Mouse (Mus musculus) mature B cell (primary cell): ENCODE results near the gene Msgn1.

Experiments used
- in situ Hi-C: fragments of 300-500 bp; cut with MboI; formaldehyde crosslinking; loops from 2 replicates; pipeline ENCODE4 v1.14.3; 2019

Msgn1 gene

GRCm38 (mm10) chr12:11208872-11209271 lies at the start of gene Msgn1:
Gene Msgn1, minus strand, starts transcription at chr12:11208972.
- in situ Hi-C loops, result no loop called here

DNA sequence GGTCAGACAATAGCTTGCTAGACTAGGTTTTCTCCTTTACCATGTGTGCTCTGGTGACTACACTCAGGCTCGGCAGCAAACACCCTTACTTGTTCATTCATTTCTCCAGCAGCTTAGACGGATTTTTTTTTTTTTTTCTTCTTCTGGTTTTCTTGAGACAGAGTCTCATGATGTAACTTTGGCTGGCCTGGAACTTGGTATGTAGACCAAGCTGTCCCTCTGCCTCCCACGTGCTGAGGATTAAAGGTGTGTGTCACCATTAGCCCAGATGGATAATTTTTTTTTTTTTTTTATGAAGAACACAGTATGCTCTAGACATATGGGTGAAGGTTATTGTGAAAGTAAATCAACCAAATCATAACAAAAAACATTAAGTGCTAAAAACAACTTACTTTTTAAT lies 41.5 kb upstream of the Msgn1 start:
- in situ Hi-C loops, result no loop called here

GRCm38 (mm10) chr12:11247460-11247859 lies 38.7 kb upstream of the Msgn1 start:
- in situ Hi-C loops, result no loop called here

GRCm38 (mm10) chr12:11235996-11236395 lies 27.2 kb upstream of the Msgn1 start:
- in situ Hi-C loops, result no loop called here

DNA sequence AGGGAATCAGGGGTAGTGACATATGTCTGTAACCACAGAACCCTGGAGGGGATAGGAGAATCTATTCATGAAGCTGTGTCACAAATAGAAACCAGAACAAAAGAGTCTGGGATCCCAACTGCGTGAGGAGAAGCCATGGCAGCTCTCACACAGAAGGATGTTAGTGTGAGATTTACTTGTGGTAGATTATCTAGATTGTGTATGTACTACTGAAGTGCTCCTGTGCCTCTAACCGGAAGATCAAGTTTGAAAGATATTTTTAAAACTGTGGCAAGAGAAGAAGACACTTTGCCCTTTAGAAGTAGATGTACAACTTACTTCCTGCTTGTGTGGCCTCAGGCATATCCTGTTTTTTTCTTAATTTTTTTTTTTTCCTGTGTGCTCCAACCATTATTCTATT lies 21.5 kb upstream of the Msgn1 start:
- in situ Hi-C loops, result no loop called here

DNA sequence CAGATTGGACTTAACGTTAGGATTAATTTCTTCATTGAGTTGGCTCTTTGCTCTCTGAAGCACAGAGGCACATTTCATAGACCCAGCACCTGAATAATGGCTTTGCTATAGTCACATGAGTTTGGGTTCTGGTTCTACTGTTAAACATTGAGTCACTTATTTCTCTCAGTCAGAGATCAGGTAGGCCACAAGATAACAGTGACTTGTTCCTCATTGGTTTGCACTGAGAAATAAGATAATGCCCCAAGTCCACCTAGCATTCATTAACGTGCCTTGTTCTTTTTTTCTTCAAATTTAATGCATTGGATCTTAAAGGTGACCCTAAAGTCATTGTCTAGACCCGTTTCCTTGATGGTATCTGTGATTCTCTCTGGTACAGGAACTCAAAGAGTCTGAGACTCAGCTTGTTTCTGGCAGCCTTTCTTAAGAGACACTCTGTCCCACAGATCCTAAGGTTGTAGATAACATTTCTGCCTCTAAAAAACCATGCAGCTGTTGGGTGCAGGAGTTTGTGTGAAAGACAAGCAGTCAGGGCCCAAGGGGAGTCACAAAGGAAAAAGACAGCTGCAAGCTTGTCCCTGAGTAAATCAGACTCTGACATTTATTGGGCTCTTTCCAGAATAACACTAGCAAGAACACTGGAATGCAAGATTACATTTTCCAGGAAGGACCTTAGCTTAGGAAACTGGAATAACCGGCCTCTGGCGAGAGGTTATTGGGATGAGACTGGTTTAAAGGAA lies 17.9 kb upstream of the Msgn1 start:
- in situ Hi-C loops, result no loop called here

- in situ Hi-C loops, result no loop called here
Measured at GRCm38 (mm10) chr12:11226123-11226522, 17.4 kb upstream of the Msgn1 start.

DNA sequence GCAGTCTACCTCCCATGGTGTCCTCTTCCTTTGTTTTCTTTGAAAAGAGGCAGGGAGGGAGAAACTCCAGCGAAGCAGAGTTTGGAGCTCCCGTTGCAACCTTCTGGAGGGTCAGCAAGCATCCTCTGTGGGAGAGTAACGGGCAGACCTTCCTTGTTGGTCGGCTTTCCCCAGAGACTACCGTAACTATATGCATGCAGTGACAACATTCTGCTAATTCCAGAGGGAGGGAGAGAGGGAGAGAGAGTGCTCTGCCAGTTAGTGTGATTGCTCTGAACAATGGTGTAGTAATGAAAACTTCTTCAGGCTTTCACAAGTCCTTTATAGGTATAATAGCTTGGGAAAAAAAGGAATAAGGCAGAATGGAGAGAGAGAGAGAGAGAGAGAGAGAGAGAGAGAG lies 15.9 kb upstream of the Msgn1 start:
- in situ Hi-C loops, result no loop called here

GRCm38 (mm10) chr12:11223090-11223489 lies 14.3 kb upstream of the Msgn1 start:
- in situ Hi-C loops, result no loop called here

DNA sequence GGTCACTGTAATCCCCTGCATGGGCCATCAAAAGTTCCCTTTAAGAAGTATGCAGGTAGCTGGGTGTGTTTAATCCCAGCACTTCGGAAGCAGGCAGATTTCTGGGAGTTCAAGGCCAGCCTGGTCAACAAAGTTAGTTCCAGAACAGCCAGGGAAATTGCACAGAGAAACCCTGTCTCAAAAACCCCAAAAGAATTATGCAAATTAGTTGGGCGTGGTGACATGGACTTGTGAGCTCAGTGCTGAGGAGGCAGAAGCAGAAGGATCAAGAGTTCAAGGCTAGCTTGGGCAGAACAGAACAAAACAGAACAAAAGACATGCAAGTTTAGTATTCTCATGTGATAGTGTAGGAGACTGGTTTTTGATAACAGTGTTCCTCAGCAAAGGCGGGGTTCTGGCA lies 13.8 kb upstream of the Msgn1 start:
- in situ Hi-C loops, result no loop called here

GRCm38 (mm10) chr12:11221524-11222330 lies 13.0 kb upstream of the Msgn1 start:
- in situ Hi-C loops, result no loop called here

GRCm38 (mm10) chr12:11217726-11218250 lies 9.0 kb upstream of the Msgn1 start:
- in situ Hi-C loops, result no loop called here

- in situ Hi-C loops, result no loop called here
Measured at GRCm38 (mm10) chr12:11216454-11216853, 7.7 kb upstream of the Msgn1 start.

GRCm38 (mm10) chr12:11215555-11215954 lies 6.8 kb upstream of the Msgn1 start:
- in situ Hi-C loops, result no loop called here

GRCm38 (mm10) chr12:11214776-11215175 lies 6.0 kb upstream of the Msgn1 start:
- in situ Hi-C loops, result no loop called here

DNA sequence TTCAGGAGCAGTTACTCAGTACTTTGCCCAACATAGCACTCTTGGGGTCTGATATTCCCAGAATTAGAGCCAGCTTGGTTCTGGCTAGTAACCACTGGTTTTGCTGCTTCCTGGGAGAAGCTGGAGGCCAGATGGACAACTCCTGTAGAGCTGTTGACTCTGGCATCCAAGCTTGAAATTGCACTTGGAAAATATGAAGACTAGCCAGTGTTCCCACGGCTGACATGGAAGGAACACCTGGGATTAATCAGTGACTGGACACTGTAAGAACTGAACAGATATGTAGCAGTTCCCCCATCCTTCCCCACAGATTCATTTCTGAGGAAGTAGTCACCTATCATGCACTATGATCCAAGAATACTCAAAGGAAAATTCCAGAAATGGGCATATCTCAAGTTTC lies 4.1 kb upstream of the Msgn1 start:
- in situ Hi-C loops, result no loop called here

DNA sequence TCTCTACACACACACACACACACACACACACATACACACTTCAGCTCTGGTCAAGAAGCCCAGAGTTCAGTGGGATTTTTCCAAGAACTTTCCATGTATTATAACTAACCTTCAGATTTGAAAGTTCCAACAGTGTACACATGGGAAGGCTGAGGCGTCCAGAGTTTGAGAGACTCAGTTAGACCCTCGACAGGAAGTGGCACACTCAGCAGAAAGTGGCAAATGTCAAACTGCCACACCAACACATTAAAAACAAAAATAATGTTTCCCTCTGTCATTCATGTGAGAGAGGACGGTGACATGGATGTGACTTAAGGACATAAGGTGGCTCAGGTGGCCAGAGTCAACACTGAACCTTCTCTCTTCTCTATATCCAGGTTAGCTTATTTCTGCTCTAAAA lies 1.6 kb upstream of the Msgn1 start:
- in situ Hi-C loops, result no loop called here

DNA sequence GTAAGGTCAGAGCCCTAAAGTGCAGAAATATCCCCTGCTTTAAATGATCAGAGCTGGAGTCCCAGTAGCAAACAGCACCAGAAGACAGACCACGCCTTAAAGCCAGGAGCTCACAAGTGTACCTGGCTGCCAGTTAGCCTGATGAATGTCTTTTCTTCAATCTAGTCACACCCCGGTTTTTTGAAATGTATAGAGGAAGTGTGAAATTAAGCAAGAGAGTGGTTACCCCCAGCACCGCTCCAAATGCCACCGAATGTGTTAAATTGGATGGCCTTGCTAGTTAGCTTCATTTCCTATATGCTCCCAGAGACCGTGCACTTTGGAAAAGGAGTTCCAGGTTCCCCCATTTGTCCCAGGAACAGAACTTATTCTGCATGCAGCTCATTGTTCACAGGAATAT lies 864 bp upstream of the Msgn1 start:
- in situ Hi-C loops, result no loop called here

DNA sequence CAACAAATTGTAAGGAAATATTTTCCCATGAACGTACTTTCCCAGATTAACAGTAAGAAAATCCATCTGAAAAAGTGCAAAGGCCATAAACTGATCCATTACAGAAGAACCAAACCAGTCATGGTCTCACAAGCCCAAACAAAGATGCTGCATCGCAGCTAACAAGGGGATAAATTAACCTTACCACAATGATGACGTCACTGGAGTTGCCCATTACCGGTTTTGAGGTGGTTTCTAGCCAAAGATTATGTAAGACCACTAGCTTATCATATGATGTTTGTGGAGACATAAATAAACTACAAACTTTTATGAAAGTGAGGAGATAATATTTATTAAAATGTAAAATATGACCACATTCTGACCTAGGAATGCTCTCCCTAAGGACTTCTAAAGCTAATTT lies 2.5 kb downstream of the Msgn1 start:
- in situ Hi-C loops, result no loop called here

GRCm38 (mm10) chr12:11203694-11204665 lies 4.8 kb downstream of the Msgn1 start:
- in situ Hi-C loops, result no loop called here

DNA sequence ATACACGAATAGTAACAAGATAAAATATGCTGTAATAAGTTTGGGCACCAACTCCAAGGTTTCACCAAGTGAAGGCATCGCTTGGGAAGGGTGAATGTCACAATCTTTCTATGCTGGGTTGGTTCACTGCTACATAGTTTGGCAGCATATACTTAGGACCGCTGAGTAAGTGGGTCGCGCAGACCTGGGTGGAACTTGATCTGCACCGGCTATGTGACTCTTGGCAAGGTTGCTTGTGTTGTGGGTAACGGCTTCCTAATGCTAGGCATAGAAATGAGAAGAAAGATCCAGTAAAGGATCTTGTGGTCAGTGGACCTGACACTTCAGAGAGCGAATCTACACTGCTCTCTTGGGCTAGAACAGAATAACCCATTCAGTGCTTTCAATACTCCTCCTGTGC lies 6.3 kb downstream of the Msgn1 start:
- in situ Hi-C loops, result no loop called here

- in situ Hi-C loops, result no loop called here
Measured at GRCm38 (mm10) chr12:11200711-11201110, 8.1 kb downstream of the Msgn1 start.
